8 mouse cellular contexts compared by ENCODE assay signal in the genomic region with DNA sequence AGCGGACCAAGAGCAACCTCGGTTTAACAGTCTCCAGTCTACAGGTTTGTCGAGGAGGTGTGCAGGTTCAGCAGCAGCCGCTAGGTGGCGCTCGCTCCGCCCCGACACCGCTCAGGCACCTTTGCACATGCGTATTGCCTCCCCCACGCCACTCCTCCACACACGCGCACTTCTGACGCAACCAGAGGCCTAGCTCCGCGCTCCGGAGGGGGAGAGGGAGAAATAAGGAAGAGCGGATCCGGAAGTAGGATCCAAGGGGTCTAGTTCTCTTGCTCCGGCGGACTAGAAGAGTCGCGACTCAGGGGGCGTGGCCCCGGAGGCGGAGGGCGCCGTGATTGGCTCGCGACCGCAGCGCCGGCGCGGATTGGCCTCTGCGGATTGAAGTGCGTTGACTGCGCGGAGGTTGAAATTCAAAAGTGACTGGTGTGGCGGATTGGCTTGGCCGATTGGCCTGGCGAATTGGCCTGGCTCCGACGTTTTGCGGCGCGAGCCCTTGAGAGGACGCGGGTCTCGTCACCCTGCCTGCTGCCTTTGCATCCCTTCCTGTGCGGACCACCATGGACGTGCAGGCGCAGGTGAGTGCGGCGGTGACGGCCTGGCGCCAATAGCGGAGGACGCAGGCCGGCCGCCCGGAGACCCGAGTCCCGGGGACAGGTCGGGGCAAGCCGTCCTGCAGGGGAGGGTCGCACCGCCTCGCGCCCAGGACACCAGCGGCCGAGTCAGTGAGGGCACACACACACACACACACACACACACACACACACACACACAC. TPM values are rescaled to one million over a fixed set of nuclear protein-coding genes. Genes with fewer than 3 reads are reported as not detected.
DNase-seq lines count a peak whose midpoint lies in the region; ATAC-seq lines count a peak whose summit lies in the region.

A gene (plus strand): TSS at position 381 of the 772 bp plus-strand sequence.

- H3K4me1 ChIP-seq in forebrain, embryonic 14.5 days (ENCODE audit: control insufficient read depth, insufficient read depth, low read length) = no peaks in the 10 kb centered on the region
- H3K4me1 ChIP-seq in neural tube, embryonic 15.5 days = peaks cover 9% of the 10 kb centered on the region

- peaks cover 5% of the 10 kb centered on the region; the same call in 1 of the 2 replicates for H3K36me3 ChIP-seq in forebrain, embryonic 14.5 days (ENCODE audit: control insufficient read depth, insufficient read depth, low read length)
- no peaks in the 10 kb centered on the region for H3K36me3 ChIP-seq in neural tube, embryonic 15.5 days

- WGBS in forebrain, embryonic 14.5 days = under 1% methylated on average over 70 of the region's 72 CpGs
- WGBS in neural tube, embryonic 15.5 days = under 1% methylated on average over 64 of the region's 72 CpGs

- DNase-seq in ES-CJ7 (ENCODE audit: low read depth, low spot score) = peak; percentile 100
- DNase-seq in cerebellum, adult 11 months = peak; percentile 100
- peak; percentile 100 for DNase-seq in forebrain, embryonic 14.5 days (ENCODE audit: low spot score)
- peak; percentile 99 to 100 for DNase-seq in heart, postnatal 14 days
- peak; percentile 100 for DNase-seq in layer of hippocampus, adult 11-12 months (ENCODE audit: low spot score)
- DNase-seq in lung, adult 18-20 months = peak; percentile 99
- peak; percentile 100 for DNase-seq in testis, postnatal 14 days (ENCODE audit: low spot score)

- peak; percentile 100 for ATAC-seq in forebrain, embryonic 14.5 days
- peak; percentile 98 for ATAC-seq in neural tube, embryonic 15.5 days (ENCODE audit: low FRiP score)

- peak within 1 kb of the TSS; percentile 60 for H3K4me3 ChIP-seq in forebrain, embryonic 14.5 days (ENCODE audit: low read depth, low read length)
- peak within 1 kb of the TSS; percentile 60 for H3K4me3 ChIP-seq in neural tube, embryonic 15.5 days (replicated peaks)

- no peaks in the 10 kb centered on the region for H3K9me3 ChIP-seq in forebrain, embryonic 14.5 days (replicated peaks; ENCODE audit: control insufficient read depth, low read length)
- no peaks in the 10 kb centered on the region for H3K9me3 ChIP-seq in neural tube, embryonic 15.5 days (replicated peaks)

- no peak within 1 kb of the TSS for H3K27ac ChIP-seq in forebrain, embryonic 14.5 days (ENCODE audit: low read depth, low read length)
- peak within 1 kb of the TSS; percentile 34; the same call in 1 of the 2 replicates for H3K27ac ChIP-seq in neural tube, embryonic 15.5 days (replicated peaks)

- H3K27me3 ChIP-seq in forebrain, embryonic 14.5 days (replicated peaks; ENCODE audit: control insufficient read depth, insufficient read depth, low read length) = no peaks in the 10 kb centered on the region
- no peaks in the 10 kb centered on the region for H3K27me3 ChIP-seq in neural tube, embryonic 15.5 days (replicated peaks)

- peak within 1 kb of the TSS; percentile 63 for H3K4me2 ChIP-seq in forebrain, embryonic 14.5 days (ENCODE audit: low read length)
- peak within 1 kb of the TSS; percentile 84 for H3K4me2 ChIP-seq in neural tube, embryonic 15.5 days

- H3K9ac ChIP-seq in forebrain, embryonic 14.5 days (ENCODE audit: low read length) = peak within 1 kb of the TSS; percentile 64
- peak within 1 kb of the TSS; percentile 33 for H3K9ac ChIP-seq in neural tube, embryonic 15.5 days (replicated peaks)

- intact Hi-C loops in heart, postnatal 14 days (cut with DNase I) = loop anchor here (10.0 kb wide), 1 partner anchor 58 kb away; a partner anchor contains a TSS

RNA-seq across cellular contexts. Expression of the gene that starts here (rescaled TPM):
- polyA plus RNA-seq in forebrain, embryonic 14.5 days (2014; fragmentation: Nextera tagmentation; extraction: Ambion mirVana) = 2.4 and 3.0 TPM in 2 replicates
- total RNA-seq in heart, postnatal 14 days (2021) = 1 to 10 TPM; 1.3 to 2.6 TPM
- 2.3 and 3.5 TPM in 2 replicates for polyA plus RNA-seq in neural tube, embryonic 15.5 days (2015; fragmentation: Nextera tagmentation; extraction: Ambion mirVana)
